Mouse (Mus musculus): Measurements from ENCODE around the gene Shc1. TPM values are rescaled to one million over a fixed set of nuclear protein-coding genes. Genes with fewer than 3 reads are reported as not detected.

Shc1 gene
- total and polyA plus RNA-seq, 3 experiments = 23.1 to 40.6 (median 32.3) TPM

- H3K4me1 ChIP-seq (ENCODE audit: control insufficient read depth in 1 of 2, insufficient read depth in 2 of 2) = peaks cover 6 to 65% of the 10 kb centered on the region in 2 experiments
- TF ChIP-seq RAD21 (IDR thresholded peaks at IDR 0.05; ENCODE audit: low read depth, low read length) (no peak), JUND (conservative IDR thresholded peaks at IDR 0.05; ENCODE audit: low read depth, low read length) (no peak), JUN (IDR thresholded peaks at IDR 0.05; ENCODE audit: insufficient read depth, low read depth, low read length) (no peak), POLR2A (IDR thresholded peaks at IDR 0.05; ENCODE audit: low read depth, low read length) (no peak), NELFE (IDR thresholded peaks at IDR 0.05; ENCODE audit: low read depth, low read length) (no peak), MYC (IDR thresholded peaks at IDR 0.05; ENCODE audit: low read depth, low read length) (no peak), IRF4 (IDR thresholded peaks at IDR 0.05; ENCODE audit: low read depth, low read length) (no peak)
Measured at GRCm38 (mm10) chr3:89406887-89407286, 11.4 kb upstream of the Shc1 start.

GRCm38 (mm10) chr3:89408448-89408847, 9.8 kb upstream of the Shc1 start:
- no peak for DNase-seq (ENCODE audit: extremely low read depth)
- dilution Hi-C loops (cut with MboI; ENCODE audit: extremely low pct_ligation_motif_present, extremely low pct_unique_long_range_greater_than_20kb, low sequenced_read_pairs) = no loop called here
- Histone ChIP-seq H3K27me3 (replicated peaks) (no peaks in the 10 kb centered on the region), H3K79me2 (replicated peaks; ENCODE audit: control insufficient read depth, extremely low read depth, insufficient read depth, poor library complexity, severe bottlenecking) (0 out of 2 replicates have a peak, but pooled peaks cover 6% of the 10 kb centered on the region), H3K4me3 (replicated peaks in 1 of 3; ENCODE audit: low read depth in 2 of 3, low read length in 2 of 3, poor library complexity in 1 of 3) (no peak overlapping the region), H3K9me3 (replicated peaks; ENCODE audit: low read length) (peaks cover 5% of the 10 kb centered on the region), H3K27ac (ENCODE audit: insufficient read depth, low read depth) (no peak overlapping the region), H3K36me3 (replicated peaks in 1 of 2; ENCODE audit: control insufficient read depth in 1 of 2, insufficient read depth in 1 of 2, low read length in 1 of 2) (peaks cover 37 to 61% of the 10 kb centered on the region in 2 experiments), H3K9ac (ENCODE audit: insufficient read depth, low read depth) (no peak overlapping the region), H3K4me2 (ENCODE audit: insufficient read depth, low read depth, poor library complexity, severe bottlenecking) (no peak overlapping the region), H3K4me1 (ENCODE audit: control insufficient read depth in 1 of 2, insufficient read depth in 2 of 2) (peaks cover 6 to 62% of the 10 kb centered on the region in 2 experiments)
- TF ChIP-seq BHLHE40 (IDR thresholded peaks at IDR 0.05; ENCODE audit: low read depth, low read length) (no peak), SIN3A (IDR thresholded peaks at IDR 0.05; ENCODE audit: low read length) (no peak), KAT2A (IDR thresholded peaks at IDR 0.05; ENCODE audit: insufficient replicate concordance, low read length) (no peak), PAX5 (IDR thresholded peaks at IDR 0.05; ENCODE audit: low read length) (no peak), ZKSCAN1 (IDR thresholded peaks at IDR 0.05; ENCODE audit: borderline replicate concordance, low read depth, low read length) (no peak), UBTF (IDR thresholded peaks at IDR 0.05; ENCODE audit: low read depth, low read length) (no peak), ELF1 (IDR thresholded peaks at IDR 0.05; ENCODE audit: low read depth, low read length) (no peak), ZMIZ1 (IDR thresholded peaks at IDR 0.05; ENCODE audit: low read depth, low read length) (no peak), POLR2A (IDR thresholded peaks at IDR 0.05; ENCODE audit: low read depth, low read length) (no peak)
- in situ Hi-C loops (cut with MboI; ENCODE audit: low pct_ligation_motif_present, low pct_unique_long_range_greater_than_20kb, low sequenced_read_pairs) = no loop called here

More at GRCm38 (mm10) chr3:89406887-89407286, 11.4 kb upstream of the Shc1 start:
- H3K4me3 ChIP-seq (replicated peaks in 1 of 3; ENCODE audit: low read depth in 2 of 3, low read length in 2 of 3, poor library complexity in 1 of 3) = no peak overlapping the region
- H3K9ac ChIP-seq (ENCODE audit: insufficient read depth, low read depth) = no peak overlapping the region
- 0 out of 2 replicates have a peak, but pooled peaks cover 6% of the 10 kb centered on the region for H3K79me2 ChIP-seq (replicated peaks; ENCODE audit: control insufficient read depth, extremely low read depth, insufficient read depth, poor library complexity, severe bottlenecking)
- H3K27me3 ChIP-seq (replicated peaks) = no peaks in the 10 kb centered on the region
- in situ Hi-C loops (cut with MboI; ENCODE audit: low pct_ligation_motif_present, low pct_unique_long_range_greater_than_20kb, low sequenced_read_pairs) (no loop called here), dilution Hi-C loops (cut with MboI; ENCODE audit: extremely low pct_ligation_motif_present, extremely low pct_unique_long_range_greater_than_20kb, low sequenced_read_pairs) (no loop called here)
- peaks cover 5% of the 10 kb centered on the region for H3K9me3 ChIP-seq (replicated peaks; ENCODE audit: low read length)
- no peak overlapping the region for H3K27ac ChIP-seq (ENCODE audit: insufficient read depth, low read depth)
- peaks cover 52 to 71% of the 10 kb centered on the region in 2 experiments for H3K36me3 ChIP-seq (replicated peaks in 1 of 2; ENCODE audit: control insufficient read depth in 1 of 2, insufficient read depth in 1 of 2, low read length in 1 of 2)
- no peak for DNase-seq (ENCODE audit: extremely low read depth)
- H3K4me2 ChIP-seq (ENCODE audit: insufficient read depth, low read depth, poor library complexity, severe bottlenecking) = no peak overlapping the region
